Mouse (Mus musculus): ENCODE data around the gene Dock9. TPM values are rescaled to one million over a fixed set of nuclear protein-coding genes. Genes with fewer than 3 reads are reported as not detected.
A peak's percentile ranks its signal among the peaks of the same experiment; 100 is the strongest.
"Not testable (repeated sequence)": the region's sequence is repeated elsewhere in the genome, so short reads cannot be mapped to it uniquely, and the experiment has no call there.

Gene Dock9
- total RNA-seq, 2 experiments from 2014 or later = 13.4 to 14.2 TPM

- DNase-seq (ENCODE audit: low spot score) = no peak
These were observed 58.9 kb downstream of the Dock9 start for GRCm38 (mm10) chr14:121738431-121739403.

- no peak for DNase-seq (ENCODE audit: low spot score)
These were observed 60.4 kb downstream of the Dock9 start for GRCm38 (mm10) chr14:121737277-121737676.

- no peak for DNase-seq (ENCODE audit: low spot score)
These were observed 62.0 kb downstream of the Dock9 start for GRCm38 (mm10) chr14:121735678-121736077.

- DNase-seq (ENCODE audit: low spot score) = no peak
These were observed 63.4 kb downstream of the Dock9 start for GRCm38 (mm10) chr14:121734217-121734616.

- no peak for DNase-seq (ENCODE audit: low spot score)
These were observed 63.9 kb downstream of the Dock9 start for GRCm38 (mm10) chr14:121733694-121734093.

GRCm38 (mm10) chr14:121732196-121732595 lies 65.4 kb downstream of the Dock9 start:
- DNase-seq (ENCODE audit: low spot score) = no peak

GRCm38 (mm10) chr14:121731688-121732168 lies 65.9 kb downstream of the Dock9 start:
- no peak for DNase-seq (ENCODE audit: low spot score)

- DNase-seq (ENCODE audit: low spot score) = no peak
These were observed 66.7 kb downstream of the Dock9 start for GRCm38 (mm10) chr14:121730966-121731365.

- no peak for DNase-seq (ENCODE audit: low spot score)
These were observed 69.6 kb downstream of the Dock9 start for GRCm38 (mm10) chr14:121727996-121728395.

GRCm38 (mm10) chr14:121724501-121724900 lies 73.1 kb downstream of the Dock9 start:
- no peak for DNase-seq (ENCODE audit: low spot score)

GRCm38 (mm10) chr14:121722774-121723173 lies 74.9 kb downstream of the Dock9 start:
- no peak for DNase-seq (ENCODE audit: low spot score)

- DNase-seq (ENCODE audit: low spot score) = peak; percentile 59
These were observed 76.2 kb downstream of the Dock9 start for GRCm38 (mm10) chr14:121721431-121721830.

- peak; percentile 55 for DNase-seq (ENCODE audit: low spot score)
These were observed 77.7 kb downstream of the Dock9 start for GRCm38 (mm10) chr14:121719638-121720601.

- DNase-seq (ENCODE audit: low spot score) = not testable (repeated sequence)
These were observed 82.8 kb downstream of the Dock9 start for GRCm38 (mm10) chr14:121714799-121715198.

GRCm38 (mm10) chr14:121714268-121714667 lies 83.4 kb downstream of the Dock9 start:
- no peak for DNase-seq (ENCODE audit: low spot score)

GRCm38 (mm10) chr14:121713830-121714197 lies 83.8 kb downstream of the Dock9 start:
- no peak for DNase-seq (ENCODE audit: low spot score)

GRCm38 (mm10) chr14:121713166-121713829 lies 84.3 kb downstream of the Dock9 start:
- no peak for DNase-seq (ENCODE audit: low spot score)

- peak; percentile 32 for DNase-seq (ENCODE audit: low spot score)
These were observed 86.4 kb downstream of the Dock9 start for GRCm38 (mm10) chr14:121711089-121711826.

GRCm38 (mm10) chr14:121710130-121710529 lies 87.5 kb downstream of the Dock9 start:
- no peak for DNase-seq (ENCODE audit: low spot score)

GRCm38 (mm10) chr14:121708244-121708643 lies 89.4 kb downstream of the Dock9 start:
- no peak for DNase-seq (ENCODE audit: low spot score)

All from gastrocnemius, adult 18-20 months (tissue).